Mouse (Mus musculus) C2C12 (cell line): Measurements from ENCODE around the gene Ptprj. TPM values are rescaled to one million over a fixed set of nuclear protein-coding genes. Genes with fewer than 3 reads are reported as not detected.

Source experiments
- H3K27me3 ChIP-seq: one replicate; pipeline ENCODE4 v1.6.1; 2011; ENCODE audit not compliant: control insufficient read depth, insufficient read depth, insufficient read length
- H3K36me3 ChIP-seq: one replicate; pipeline ENCODE4 v1.6.1; 2011; ENCODE audit not compliant: control insufficient read depth, insufficient read depth
- H3K4me3 ChIP-seq: one replicate; pipeline ENCODE4 v1.5.1; 2011; ENCODE audit warnings: mild to moderate bottlenecking, control low read depth; ENCODE audit not compliant: poor library complexity, insufficient read depth, severe bottlenecking
- H3K79me2 ChIP-seq: one replicate; pipeline ENCODE4 v1.6.1; 2011; ENCODE audit not compliant: control insufficient read depth, insufficient read depth
- H3K79me3 ChIP-seq: one replicate; pipeline ENCODE4 v1.6.1; 2011; ENCODE audit warnings: low read depth, control low read depth
- H3ac ChIP-seq: one replicate; pipeline ENCODE3; 2011; ENCODE audit warnings: low read depth; ENCODE audit not compliant: control insufficient read depth, insufficient read length
- CEBPB ChIP-seq: IDR thresholded peaks from one replicate; pipeline ENCODE4 v1.6.1; 2011; ENCODE audit warnings: low read depth, mild to moderate bottlenecking, control low read depth, moderate library complexity
- CTCF ChIP-seq: IDR thresholded peaks from one replicate; pipeline ENCODE4 v1.5.1; 2011; ENCODE audit not compliant: control insufficient read depth, insufficient read depth, insufficient read length
- FOSL1 ChIP-seq: IDR thresholded peaks from one replicate; pipeline ENCODE4 v1.8.0; 2011; ENCODE audit warnings: mild to moderate bottlenecking, low read length; ENCODE audit not compliant: poor library complexity, insufficient read depth, severe bottlenecking
- MAX ChIP-seq: IDR thresholded peaks from one replicate; pipeline ENCODE4 v1.6.1; 2011; ENCODE audit warnings: mild to moderate bottlenecking, control low read depth
- MYOD1 ChIP-seq: IDR thresholded peaks from one replicate; pipeline ENCODE4 v1.6.1; 2011; ENCODE audit warnings: low read depth; ENCODE audit not compliant: control insufficient read depth, insufficient read length
- MYOG ChIP-seq: IDR thresholded peaks from one replicate; pipeline ENCODE4 v1.6.1; 2011; ENCODE audit not compliant: control insufficient read depth, insufficient read length; ENCODE audit errors: extremely low read depth
- USF1 ChIP-seq: IDR thresholded peaks from one replicate; pipeline ENCODE4 v1.6.1; 2011; ENCODE audit warnings: low read depth, mild to moderate bottlenecking, control low read depth, moderate library complexity
- polyA plus RNA-seq: library from polyadenylated mRNA; unstranded; fragments of >200 nt; fragmentation: generic; extraction: Trizol; gene quantifications from one replicate; pipeline ENCODE4 v1.2.1, GENCODE M21; 2012; ENCODE audit warnings: missing spikeins

The Ptprj gene
- polyA plus RNA-seq, 1 experiment, result 1.1 TPM

GRCm38 (mm10) chr2:90559688-90560196, 20.7 kb downstream of the Ptprj start:
- H3K4me3 ChIP-seq, result no peak overlapping the region
- no peak overlapping the region for H3ac ChIP-seq
- H3K79me3 ChIP-seq, result peaks cover 6% of the 10 kb centered on the region
- no peaks in the 10 kb centered on the region for H3K27me3 ChIP-seq
- peaks cover 44% of the 10 kb centered on the region for H3K79me2 ChIP-seq
- no peaks in the 10 kb centered on the region for H3K36me3 ChIP-seq
- TF ChIP-seq USF1, result no peak
- no peak for TF ChIP-seq CEBPB
- no peak for TF ChIP-seq CTCF
- no peak for TF ChIP-seq MYOD1
- TF ChIP-seq MAX, result no peak
- no peak for TF ChIP-seq FOSL1
- no peak for TF ChIP-seq MYOG

DNA sequence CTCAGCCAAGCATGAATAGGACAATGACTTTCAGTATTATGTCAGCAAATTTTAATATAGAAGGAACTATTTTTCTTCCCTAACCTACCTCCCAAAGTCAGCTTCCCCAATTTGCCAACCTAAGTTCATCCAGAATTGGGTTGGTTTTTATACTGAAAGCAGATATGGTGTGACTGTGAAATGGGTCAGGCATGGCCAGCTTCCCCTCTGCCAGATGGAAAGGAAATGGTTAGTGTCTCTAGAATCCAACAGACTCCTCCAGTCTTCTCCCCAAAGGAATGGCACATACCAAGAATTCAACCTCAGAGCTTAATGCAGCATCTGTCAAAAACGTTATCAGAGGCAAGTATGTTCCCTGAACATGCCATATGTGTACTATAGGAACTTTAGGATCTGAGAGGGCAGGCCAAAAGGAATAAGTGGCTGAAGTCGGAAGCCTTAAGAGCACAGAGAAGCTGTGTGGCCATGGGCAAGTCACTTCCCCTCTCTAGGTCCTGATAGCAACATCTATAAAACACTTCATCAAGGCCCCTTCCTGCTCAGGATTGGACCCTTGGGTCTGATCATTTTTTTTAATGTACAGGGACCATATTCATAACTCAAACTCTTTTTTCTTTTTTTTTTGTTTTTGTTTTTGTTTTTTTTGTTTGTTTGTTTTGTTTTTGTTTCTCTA, 21.3 kb downstream of the Ptprj start:
- no peak overlapping the region for H3ac ChIP-seq

DNA sequence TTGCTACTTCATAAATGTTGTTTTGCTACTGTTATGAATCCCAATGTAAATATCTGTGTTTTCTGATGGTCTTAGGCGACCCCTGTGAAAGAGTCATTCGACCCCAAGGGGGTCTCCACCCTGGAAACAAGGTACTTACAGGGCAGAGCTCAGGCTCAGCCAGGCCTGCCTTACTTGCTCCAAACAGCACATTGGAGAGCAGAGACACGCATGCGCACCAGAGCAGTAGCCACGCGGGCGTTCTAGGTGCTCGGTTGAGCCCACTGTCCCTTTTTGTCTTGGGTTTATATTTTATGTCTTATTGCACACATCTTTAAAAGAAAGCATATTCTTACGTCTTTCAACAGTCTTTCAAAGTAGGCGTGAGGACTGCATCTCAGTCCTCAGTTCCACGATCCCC, 22.1 kb downstream of the Ptprj start:
- Histone ChIP-seq H3ac (no peak overlapping the region), H3K36me3 (no peaks in the 10 kb centered on the region), H3K27me3 (no peaks in the 10 kb centered on the region), H3K79me3 (peaks cover 8% of the 10 kb centered on the region), H3K4me3 (no peak overlapping the region), H3K79me2 (peaks cover 55% of the 10 kb centered on the region)
- TF ChIP-seq CEBPB (no peak), USF1 (no peak), MAX (no peak), CTCF (no peak), MYOG (no peak), FOSL1 (no peak), MYOD1 (no peak)

More for the DNA sequence above, 21.3 kb downstream of the Ptprj start:
- Histone ChIP-seq H3K79me2 (peaks cover 50% of the 10 kb centered on the region), H3K4me3 (no peak overlapping the region), H3K36me3 (no peaks in the 10 kb centered on the region), H3K79me3 (peaks cover 8% of the 10 kb centered on the region), H3K27me3 (no peaks in the 10 kb centered on the region)
- no peak for TF ChIP-seq CTCF
- no peak for TF ChIP-seq CEBPB
- TF ChIP-seq MYOG, result no peak
- TF ChIP-seq MYOD1, result no peak
- no peak for TF ChIP-seq FOSL1
- no peak for TF ChIP-seq USF1
- no peak for TF ChIP-seq MAX

DNA sequence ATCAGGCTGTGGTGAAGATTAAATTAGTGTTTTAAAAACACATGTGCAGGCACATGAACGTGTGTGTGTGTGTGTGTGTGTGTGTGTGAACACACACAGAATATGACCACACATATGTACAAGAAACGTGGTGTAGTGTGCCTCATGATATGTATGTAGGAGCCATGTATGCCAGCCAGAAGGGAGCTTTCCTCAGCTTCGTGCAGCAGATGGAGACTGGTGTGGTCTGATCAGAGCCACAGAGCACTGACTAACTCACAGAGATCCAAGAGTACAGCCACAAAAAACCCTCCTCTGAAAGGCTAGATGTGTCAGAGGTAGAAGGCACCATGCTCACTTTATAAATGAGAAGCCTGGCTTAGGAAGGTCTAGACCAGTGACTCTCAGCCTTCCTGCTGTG, 22.5 kb downstream of the Ptprj start:
- Histone ChIP-seq H3ac (no peak overlapping the region), H3K79me2 (peaks cover 55% of the 10 kb centered on the region), H3K79me3 (peaks cover 8% of the 10 kb centered on the region), H3K4me3 (no peak overlapping the region), H3K27me3 (no peaks in the 10 kb centered on the region), H3K36me3 (no peaks in the 10 kb centered on the region)
- TF ChIP-seq MAX (no peak), MYOG (no peak), MYOD1 (no peak), USF1 (no peak), CEBPB (no peak), FOSL1 (no peak), CTCF (no peak)

- H3K4me3 ChIP-seq, result no peak overlapping the region
- peaks cover 11% of the 10 kb centered on the region for H3K79me3 ChIP-seq
- no peaks in the 10 kb centered on the region for H3K36me3 ChIP-seq
- no peaks in the 10 kb centered on the region for H3K27me3 ChIP-seq
- H3K79me2 ChIP-seq, result peaks cover 43% of the 10 kb centered on the region
- H3ac ChIP-seq, result no peak overlapping the region
- no peak for TF ChIP-seq MAX
- no peak for TF ChIP-seq MYOD1
- no peak for TF ChIP-seq CTCF
- TF ChIP-seq MYOG, result no peak
- TF ChIP-seq CEBPB, result no peak
- TF ChIP-seq FOSL1, result no peak
- TF ChIP-seq USF1, result no peak
Observed at GRCm38 (mm10) chr2:90555744-90556143, 24.7 kb downstream of the Ptprj start.

- Histone ChIP-seq H3K79me2 (peaks cover 34% of the 10 kb centered on the region), H3K4me3 (no peak overlapping the region), H3K27me3 (no peaks in the 10 kb centered on the region), H3K36me3 (no peaks in the 10 kb centered on the region), H3ac (no peak overlapping the region), H3K79me3 (peaks cover 7% of the 10 kb centered on the region)
- no peak for TF ChIP-seq MYOD1
- no peak for TF ChIP-seq FOSL1
- no peak for TF ChIP-seq MYOG
- no peak for TF ChIP-seq MAX
- no peak for TF ChIP-seq CEBPB
- TF ChIP-seq USF1, result no peak
- no peak for TF ChIP-seq CTCF
Observed at GRCm38 (mm10) chr2:90554806-90555205, 25.6 kb downstream of the Ptprj start.
